16 mouse cellular contexts compared by ENCODE assay signal in the genomic region with DNA sequence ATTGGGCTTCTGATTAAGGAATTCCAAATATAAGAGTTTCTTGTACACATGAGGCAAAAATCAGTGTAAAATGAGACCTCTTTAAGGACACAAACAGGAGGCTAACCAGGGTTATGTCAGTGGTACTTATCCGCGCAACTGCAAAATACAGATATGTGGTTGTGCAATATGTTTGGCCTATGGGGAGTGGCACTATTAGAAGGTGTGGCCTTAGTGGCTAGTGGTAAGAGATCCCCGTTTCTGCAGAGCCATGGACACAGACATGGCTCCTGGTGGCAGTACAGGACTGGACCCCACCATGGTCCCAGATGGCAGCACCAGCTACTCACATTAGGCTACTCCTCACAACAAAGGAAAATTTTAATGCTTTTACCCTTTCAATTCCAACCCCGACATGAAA. TPM values are rescaled to one million over a fixed set of nuclear protein-coding genes. Genes with fewer than 3 reads are reported as not detected.
DNase-seq lines count a peak whose midpoint lies in the region; ATAC-seq and TF ChIP-seq lines count a peak whose summit lies in the region.
"Had no signal": no experiment of that assay in that cellular context is flagged by ENCODE, and none has a peak within 500 bp of the region (broad histone marks: within the 10 kb centered on the region; RNA-seq: fewer than 3 reads in every experiment).

No protein-coding gene starts in this region.

- no peak for TF ChIP-seq EP300 in lung, postnatal 0 days (IDR thresholded peaks at IDR 0.05)

- no peak overlapping the region for H3K9ac ChIP-seq in forebrain, embryonic 11.5 days (ENCODE audit: low read length)
- no peak overlapping the region for H3K9ac ChIP-seq in forebrain, embryonic 13.5 days
- no peak overlapping the region for H3K9ac ChIP-seq in lung, postnatal 0 days (replicated peaks; ENCODE audit: low read depth)
- H3K9ac ChIP-seq in intestine, embryonic 16.5 days (ENCODE audit: low read depth, low read length): no peak overlapping the region
- H3K9ac ChIP-seq in neural tube, embryonic 15.5 days (replicated peaks): no peak overlapping the region
- H3K9ac ChIP-seq: lung, embryonic 14.5 days had no signal

- H3K27me3 ChIP-seq in forebrain, embryonic 11.5 days (ENCODE audit: control insufficient read depth, insufficient read depth, low read length): no peaks in the 10 kb centered on the region
- H3K27me3 ChIP-seq in forebrain, embryonic 13.5 days: no peaks in the 10 kb centered on the region
- H3K27me3 ChIP-seq in lung, postnatal 0 days (replicated peaks; ENCODE audit: insufficient read depth, low read length): no peaks in the 10 kb centered on the region
- no peaks in the 10 kb centered on the region for H3K27me3 ChIP-seq in intestine, embryonic 16.5 days (replicated peaks; ENCODE audit: control insufficient read depth, insufficient read depth, low read length)
- no peaks in the 10 kb centered on the region; the same call in 1 of the 2 replicates for H3K27me3 ChIP-seq in neural tube, embryonic 15.5 days (replicated peaks)

- no peak overlapping the region for H3K4me2 ChIP-seq in forebrain, embryonic 11.5 days (ENCODE audit: low read depth, low read length, severe bottlenecking)
- no peak overlapping the region for H3K4me2 ChIP-seq in forebrain, embryonic 13.5 days
- H3K4me2 ChIP-seq in lung, postnatal 0 days (replicated peaks; ENCODE audit: low read depth, low read length): no peak overlapping the region
- H3K4me2 ChIP-seq in intestine, embryonic 16.5 days (ENCODE audit: low read depth, low read length): no peak overlapping the region
- no peak overlapping the region for H3K4me2 ChIP-seq in neural tube, embryonic 15.5 days
- H3K4me2 ChIP-seq: lung, embryonic 14.5 days had no signal

- no peaks in the 10 kb centered on the region for H3K9me3 ChIP-seq in forebrain, embryonic 11.5 days (ENCODE audit: control insufficient read depth, low read length)
- H3K9me3 ChIP-seq in forebrain, embryonic 13.5 days (replicated peaks): no peaks in the 10 kb centered on the region
- no peaks in the 10 kb centered on the region for H3K9me3 ChIP-seq in lung, postnatal 0 days (ENCODE audit: low read length)
- H3K9me3 ChIP-seq in intestine, embryonic 16.5 days (ENCODE audit: control insufficient read depth, low read length): no peaks in the 10 kb centered on the region
- no peaks in the 10 kb centered on the region for H3K9me3 ChIP-seq in neural tube, embryonic 15.5 days (replicated peaks)

- no peaks in the 10 kb centered on the region for H3K36me3 ChIP-seq in forebrain, embryonic 11.5 days (ENCODE audit: control insufficient read depth, insufficient read depth, low read length)
- H3K36me3 ChIP-seq in forebrain, embryonic 13.5 days (ENCODE audit: poor library complexity, severe bottlenecking): no peaks in the 10 kb centered on the region
- no peaks in the 10 kb centered on the region for H3K36me3 ChIP-seq in lung, postnatal 0 days (ENCODE audit: insufficient read depth, low read length)
- H3K36me3 ChIP-seq in intestine, embryonic 16.5 days (ENCODE audit: control insufficient read depth, insufficient read depth, low read length): no peaks in the 10 kb centered on the region
- no peaks in the 10 kb centered on the region for H3K36me3 ChIP-seq in neural tube, embryonic 15.5 days

- no peak for DNase-seq in forebrain, embryonic 11.5 days (ENCODE audit: low spot score)
- DNase-seq in lung, postnatal 0 days (ENCODE audit: low spot score): no peak
- no peak for DNase-seq in lung, postnatal 10 days
- no peak for DNase-seq in layer of hippocampus, adult 2 months (ENCODE audit: low spot score in 2 of 2)
- DNase-seq in T-cell, adult 2 months (ENCODE audit: low spot score): no peak
- DNase-seq: adrenal gland, adult 8-10 months had no signal

- H3K27ac ChIP-seq in forebrain, embryonic 11.5 days (ENCODE audit: low read depth, low read length): no peak overlapping the region
- no peak overlapping the region for H3K27ac ChIP-seq in forebrain, embryonic 13.5 days
- H3K27ac ChIP-seq in lung, postnatal 0 days (ENCODE audit: low read length): no peak overlapping the region
- H3K27ac ChIP-seq in intestine, embryonic 16.5 days (ENCODE audit: low read length): no peak overlapping the region
- no peak overlapping the region for H3K27ac ChIP-seq in neural tube, embryonic 15.5 days (replicated peaks)
- no peak overlapping the region for H3K27ac ChIP-seq in layer of hippocampus, adult 2 months

- no peaks in the 10 kb centered on the region for H3K4me1 ChIP-seq in forebrain, embryonic 11.5 days (replicated peaks; ENCODE audit: control insufficient read depth, insufficient read depth, low read length)
- H3K4me1 ChIP-seq in forebrain, embryonic 13.5 days: no peaks in the 10 kb centered on the region
- H3K4me1 ChIP-seq in lung, postnatal 0 days (ENCODE audit: insufficient read depth, low read depth, low read length): no peaks in the 10 kb centered on the region
- no peaks in the 10 kb centered on the region for H3K4me1 ChIP-seq in intestine, embryonic 16.5 days (ENCODE audit: control insufficient read depth, insufficient read depth, low read length)
- H3K4me1 ChIP-seq in neural tube, embryonic 15.5 days: no peaks in the 10 kb centered on the region

- no peak overlapping the region for H3K4me3 ChIP-seq in forebrain, embryonic 11.5 days (ENCODE audit: low read depth, low read length)
- H3K4me3 ChIP-seq in forebrain, embryonic 13.5 days: no peak overlapping the region
- H3K4me3 ChIP-seq in lung, postnatal 0 days (ENCODE audit: low read depth, low read length): no peak overlapping the region
- H3K4me3 ChIP-seq in intestine, embryonic 16.5 days (ENCODE audit: low read length): no peak overlapping the region
- no peak overlapping the region for H3K4me3 ChIP-seq in neural tube, embryonic 15.5 days (replicated peaks)
- H3K4me3 ChIP-seq in layer of hippocampus, adult 2 months: no peak overlapping the region

- no peak for TF ChIP-seq CTCF in lung, postnatal 0 days (IDR thresholded peaks at IDR 0.05)
- no peak for TF ChIP-seq CTCF in layer of hippocampus, adult 2 months (conservative IDR thresholded peaks at IDR 0.05)

- peak; percentile 35; the same call in 1 of the 2 replicates for ATAC-seq in forebrain, embryonic 11.5 days (replicated peaks; ENCODE audit: low FRiP score)
- no peak for ATAC-seq in forebrain, embryonic 13.5 days
- peak; percentile 57; the same call in 1 of the 2 replicates for ATAC-seq in lung, postnatal 0 days
- peak; percentile 76 for ATAC-seq in intestine, embryonic 16.5 days
- peak; percentile 39; the same call in 1 of the 2 replicates for ATAC-seq in neural tube, embryonic 15.5 days (ENCODE audit: low FRiP score)

- WGBS in forebrain, embryonic 11.5 days: 86% methylated on average over 4 of the region's 4 CpGs
- WGBS in forebrain, embryonic 13.5 days: 91% methylated on average over 4 of the region's 4 CpGs
- WGBS in lung, postnatal 0 days: 67% methylated on average over 4 of the region's 4 CpGs
- WGBS in intestine, embryonic 16.5 days: 63% methylated on average over 4 of the region's 4 CpGs
- 91% methylated on average over 4 of the region's 4 CpGs for WGBS in neural tube, embryonic 15.5 days

RNA-seq across cellular contexts. Expression of gene 1700015F17Rik, which starts 16.1 kb away (rescaled TPM):
- not detected in 2 replicates for polyA plus RNA-seq in forebrain, embryonic 11.5 days (2014; fragmentation: Nextera tagmentation; extraction: Ambion mirVana)
- polyA plus RNA-seq in forebrain, embryonic 13.5 days (2015; fragmentation: Nextera tagmentation; extraction: Ambion mirVana): not detected in 2 replicates
- polyA plus RNA-seq in lung, postnatal 0 days (2015; fragmentation: Nextera tagmentation; extraction: Ambion mirVana): not detected in 2 replicates
- not detected in 2 replicates for polyA plus RNA-seq in intestine, embryonic 16.5 days (2015; fragmentation: Nextera tagmentation; extraction: Ambion mirVana)
- not detected in 2 replicates for polyA plus RNA-seq in neural tube, embryonic 15.5 days (2015; fragmentation: Nextera tagmentation; extraction: Ambion mirVana)
- total RNA-seq in layer of hippocampus, adult 2 months (2021): not detected
- total RNA-seq: gastrocnemius, adult 18-20 months; heart, adult 18-20 months had no signal
- polyA plus RNA-seq: heart, embryonic 16.5 days; intestine, embryonic 14.5 days; limb, embryonic 11.5 days; lung, embryonic 14.5 days; small intestine, adult 2 months had no signal

RNA-seq across cellular contexts. Expression of gene Cldn12, which starts 19.7 kb away (rescaled TPM):
- polyA plus RNA-seq in forebrain, embryonic 11.5 days (2014; fragmentation: Nextera tagmentation; extraction: Ambion mirVana): 34.9 and 41.3 TPM in 2 replicates
- 24.1 and 29.1 TPM in 2 replicates for polyA plus RNA-seq in forebrain, embryonic 13.5 days (2015; fragmentation: Nextera tagmentation; extraction: Ambion mirVana)
- 12.8 and 15.1 TPM in 2 replicates for polyA plus RNA-seq in lung, postnatal 0 days (2015; fragmentation: Nextera tagmentation; extraction: Ambion mirVana)
- polyA plus RNA-seq in intestine, embryonic 16.5 days (2015; fragmentation: Nextera tagmentation; extraction: Ambion mirVana): 27.3 and 27.6 TPM in 2 replicates
- polyA plus RNA-seq in neural tube, embryonic 15.5 days (2015; fragmentation: Nextera tagmentation; extraction: Ambion mirVana): 15.8 and 16.6 TPM in 2 replicates
- total RNA-seq in layer of hippocampus, adult 2 months (2021): 10 to 100 TPM; 32.0 to 33.5 TPM
